Mouse (Mus musculus) hindbrain, postnatal 0 days (tissue): ENCODE results near the gene Frmd8. TPM values are rescaled to one million over a fixed set of nuclear protein-coding genes. Genes with fewer than 3 reads are reported as not detected.
A peak's percentile ranks its signal among the peaks of the same experiment; 100 is the strongest.
"Not testable (repeated sequence)": the region's sequence is repeated elsewhere in the genome, so short reads cannot be mapped to it uniquely, and the experiment has no call there.

Source experiments
- ATAC-seq: fragments of 200-750 bp; cut with Nextera tagmentation; 2 replicates; pipeline ENCODE4 v1.8.0; 2017; ENCODE audit warnings: mild to moderate bottlenecking, moderate TSS enrichment, moderate library complexity
- DNase-seq: peaks from one replicate; pipeline ENCODE4 v3.0.0-alpha.2; 2015; ENCODE audit warnings: low spot score
- H3K27ac ChIP-seq: fragments of 300-500 bp; sonication (generic); 2 replicates; pipeline ENCODE4 v1.5.1; 2014; ENCODE audit warnings: mild to moderate bottlenecking
- H3K27me3 ChIP-seq: fragments of 300-500 bp; sonication (generic); 2 replicates; pipeline ENCODE4 v1.6.1; 2014; ENCODE audit warnings: low read length, mixed read lengths; ENCODE audit not compliant: insufficient read depth
- H3K36me3 ChIP-seq: fragments of 300-500 bp; sonication (generic); 2 replicates; pipeline ENCODE4 v1.6.1; 2014; ENCODE audit warnings: low read length, mixed read lengths; ENCODE audit not compliant: insufficient read depth
- H3K4me1 ChIP-seq: fragments of 300-500 bp; sonication (generic); 2 replicates; pipeline ENCODE4 v1.6.1; 2014; ENCODE audit warnings: antibody characterized with exemption, low read length, mixed read lengths; ENCODE audit not compliant: insufficient read depth
- H3K4me2 ChIP-seq: fragments of 300-500 bp; sonication (generic); 2 replicates; pipeline ENCODE4 v1.6.1; 2014; ENCODE audit warnings: low read depth, mild to moderate bottlenecking, low read length, moderate library complexity, mixed read lengths
- H3K4me3 ChIP-seq: fragments of 300-500 bp; sonication (generic); 2 replicates; pipeline ENCODE4 v1.5.1; 2014; ENCODE audit warnings: low read length
- H3K9ac ChIP-seq: fragments of 300-500 bp; sonication (generic); replicated peaks from 2 replicates; pipeline ENCODE4 v1.6.1; 2014; ENCODE audit warnings: mild to moderate bottlenecking, low read length, moderate library complexity, mixed read lengths
- H3K9me3 ChIP-seq: fragments of 300-500 bp; sonication (generic); 2 replicates; pipeline ENCODE4 v1.6.1; 2016; ENCODE audit warnings: low read length, mixed read lengths
- CTCF ChIP-seq: IDR thresholded peaks from 2 replicates; pipeline ENCODE4 v1.5.1; 2016; ENCODE audit warnings: antibody characterized with exemption, control low read depth, low read depth
- WGBS: fragments of 180-500 bp; shearing (Covaris S2); extraction: QIAGEN DNeasy Blood & Tissue Kit; methylation state at CpG from one replicate; pipeline ENCODE4 v1.1.7; 2014; 5-methylcytosine and 5-hydroxymethylcytosine counted together
- polyA plus RNA-seq: library from polyadenylated mRNA; unstranded; fragments of >200 nt; fragmentation: Nextera tagmentation; extraction: Ambion mirVana; gene quantifications from 2 replicates; pipeline ENCODE4 v1.2.1, GENCODE M21; 2015
- total RNA-seq: library from RNA; depleted of rRNA; stranded (reverse); fragments of >200 nt; gene quantifications from 2 replicates; pipeline ENCODE4 v1.2.3, GENCODE M21; 2014

Gene Frmd8
- total and polyA plus RNA-seq, 2 experiments from 2014 or later = 12.5 to 19.8 TPM

DNA sequence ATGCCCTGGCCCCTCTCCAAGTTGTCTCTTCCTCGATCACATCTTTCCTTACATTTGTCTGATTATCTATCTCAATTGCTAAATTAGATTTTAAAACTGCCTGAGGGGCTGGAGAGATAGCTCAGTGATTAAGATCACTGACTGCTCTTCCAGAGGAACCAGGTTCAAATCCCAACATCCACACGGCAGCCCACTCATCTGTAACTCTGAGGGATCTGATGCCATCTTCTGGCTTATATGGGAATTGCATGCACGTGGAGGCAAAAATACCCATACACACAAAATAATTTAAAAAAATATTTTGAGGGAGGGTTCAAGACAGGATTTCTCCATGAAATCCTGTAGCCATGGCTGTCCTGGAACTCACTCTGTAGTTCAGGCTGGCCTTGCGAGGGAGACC is 10.8 kb upstream of the Frmd8 start:
- Histone ChIP-seq H3K9ac (no peak overlapping the region), H3K36me3 (no peaks in the 10 kb centered on the region), H3K27ac (no peak overlapping the region), H3K9me3 (no peaks in the 10 kb centered on the region), H3K4me2 (no peak overlapping the region), H3K27me3 (no peaks in the 10 kb centered on the region), H3K4me1 (no peaks in the 10 kb centered on the region), H3K4me3 (no peak overlapping the region)
- peak; percentile 67 for TF ChIP-seq CTCF
- peak; percentile 42 for DNase-seq
- WGBS = 67% methylated on average over 4 of the region's 4 CpGs
- ATAC-seq = no peak

DNA sequence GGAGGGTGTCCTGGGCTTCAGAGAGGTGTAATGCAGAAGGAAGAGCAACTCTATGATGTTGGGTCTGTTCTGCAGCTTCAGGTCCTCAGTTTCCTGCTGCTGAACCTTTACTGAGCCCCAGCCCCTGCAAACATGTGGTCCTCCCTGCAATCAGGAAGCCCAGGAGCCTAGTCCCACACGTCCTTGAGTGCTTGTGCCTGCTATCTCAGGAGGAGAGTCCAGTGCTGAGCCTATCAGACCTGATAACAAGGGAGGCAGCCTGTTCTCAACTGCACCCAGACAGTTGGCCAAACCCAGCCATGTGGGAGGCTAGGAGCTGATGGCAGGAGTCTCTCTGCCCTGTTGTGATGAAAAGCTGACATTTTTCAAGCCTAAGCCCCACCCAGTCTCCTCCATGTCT is 8.9 kb upstream of the Frmd8 start:
- H3K4me1 ChIP-seq = no peaks in the 10 kb centered on the region
- no peaks in the 10 kb centered on the region for H3K27me3 ChIP-seq
- H3K4me3 ChIP-seq = no peak overlapping the region
- H3K4me2 ChIP-seq = no peak overlapping the region
- no peak for ATAC-seq
- TF ChIP-seq CTCF = no peak
- WGBS = 65% methylated on average over 1 of the region's 1 CpGs
- H3K36me3 ChIP-seq = no peaks in the 10 kb centered on the region
- H3K9ac ChIP-seq = no peak overlapping the region
- no peak for DNase-seq
- H3K9me3 ChIP-seq = no peaks in the 10 kb centered on the region
- H3K27ac ChIP-seq = no peak overlapping the region

DNA sequence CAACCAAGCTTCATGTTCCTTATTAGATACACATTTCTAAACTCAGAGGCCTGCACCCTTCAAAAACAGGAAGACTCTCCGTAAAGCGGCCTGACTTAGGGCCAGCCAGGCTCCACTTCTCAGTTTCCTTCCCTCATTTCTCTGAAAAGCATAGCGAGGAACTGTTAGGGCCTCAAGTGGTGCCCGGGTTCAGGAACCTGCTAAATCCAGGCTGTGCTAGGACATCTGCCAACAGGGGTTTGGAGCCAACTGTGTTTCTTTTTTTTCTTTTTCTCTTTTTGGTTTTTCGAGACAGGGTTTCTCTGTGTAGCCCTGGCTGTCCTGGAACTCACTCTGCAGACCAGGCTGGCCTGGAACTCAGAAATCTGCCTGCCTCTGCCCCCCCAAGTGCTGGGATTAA is 7.0 kb upstream of the Frmd8 start:
- not testable (repeated sequence) for DNase-seq, H3K4me1 ChIP-seq, ATAC-seq

DNA sequence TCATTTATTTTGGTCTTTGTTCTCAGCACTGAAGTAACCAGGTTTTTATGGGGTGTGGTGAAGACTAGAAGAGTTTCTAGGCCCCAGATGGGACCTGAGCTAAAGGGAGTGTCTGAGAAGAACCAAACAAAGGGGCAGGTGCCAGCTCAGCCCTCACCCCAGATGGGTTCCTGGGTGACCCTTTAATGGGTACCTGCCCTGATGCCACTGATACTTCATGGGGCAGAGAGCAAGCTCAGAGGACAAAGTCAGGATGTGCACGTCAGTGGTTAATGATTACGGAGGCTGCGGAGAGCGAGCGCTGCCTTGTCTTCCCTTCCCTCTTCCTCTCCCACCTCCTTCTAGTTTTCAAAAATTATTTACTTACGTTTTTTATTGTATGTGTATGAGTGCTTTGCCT is 6.1 kb upstream of the Frmd8 start:
- no peak for TF ChIP-seq CTCF
- no peak for DNase-seq

More for the DNA sequence above, 7.0 kb upstream of the Frmd8 start:
- H3K27ac ChIP-seq, H3K4me2 ChIP-seq, H3K9ac ChIP-seq, H3K36me3 ChIP-seq, H3K27me3 ChIP-seq, H3K9me3 ChIP-seq, H3K4me3 ChIP-seq: not testable (repeated sequence)
- 72% methylated on average over 5 of the region's 5 CpGs for WGBS

DNA sequence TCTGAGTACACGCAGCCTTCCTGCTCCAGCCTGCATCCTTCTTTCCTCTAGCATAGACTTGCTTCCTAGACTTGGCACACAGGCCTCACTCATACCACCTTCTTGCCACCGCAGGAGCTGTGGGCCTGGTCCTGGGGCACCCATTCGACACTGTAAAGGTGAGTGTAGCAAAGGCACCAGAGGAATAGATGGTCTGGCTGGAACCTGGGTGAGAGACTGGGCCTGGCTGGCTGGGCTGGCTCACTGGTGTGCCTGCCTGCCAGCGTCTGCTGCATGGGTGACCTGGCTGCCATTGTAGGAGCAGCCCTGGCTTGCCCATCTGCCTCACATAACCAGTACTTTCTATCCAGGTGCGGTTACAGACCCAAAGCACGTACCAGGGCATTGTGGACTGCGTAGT is 4.7 kb upstream of the Frmd8 start:
- H3K36me3 ChIP-seq = no peaks in the 10 kb centered on the region
- ATAC-seq (no peak), DNase-seq (no peak)
- peaks cover 5% of the 10 kb centered on the region; the same call in 1 of the 2 replicates for H3K4me1 ChIP-seq
- 95% methylated on average over 7 of the region's 7 CpGs for WGBS
- H3K4me2 ChIP-seq = no peak overlapping the region
- no peaks in the 10 kb centered on the region for H3K27me3 ChIP-seq
- no peaks in the 10 kb centered on the region for H3K9me3 ChIP-seq
- no peak overlapping the region for H3K4me3 ChIP-seq
- no peak overlapping the region for H3K9ac ChIP-seq
- TF ChIP-seq CTCF = no peak
- no peak overlapping the region for H3K27ac ChIP-seq

More for the DNA sequence above, 6.1 kb upstream of the Frmd8 start:
- WGBS = 94% methylated on average over 6 of the region's 6 CpGs
- H3K36me3 ChIP-seq = no peaks in the 10 kb centered on the region
- H3K9ac ChIP-seq = no peak overlapping the region
- H3K4me1 ChIP-seq = no peaks in the 10 kb centered on the region
- no peak overlapping the region for H3K4me2 ChIP-seq
- no peak overlapping the region for H3K4me3 ChIP-seq
- ATAC-seq = no peak
- H3K9me3 ChIP-seq = no peaks in the 10 kb centered on the region
- H3K27ac ChIP-seq = no peak overlapping the region
- no peaks in the 10 kb centered on the region for H3K27me3 ChIP-seq

DNA sequence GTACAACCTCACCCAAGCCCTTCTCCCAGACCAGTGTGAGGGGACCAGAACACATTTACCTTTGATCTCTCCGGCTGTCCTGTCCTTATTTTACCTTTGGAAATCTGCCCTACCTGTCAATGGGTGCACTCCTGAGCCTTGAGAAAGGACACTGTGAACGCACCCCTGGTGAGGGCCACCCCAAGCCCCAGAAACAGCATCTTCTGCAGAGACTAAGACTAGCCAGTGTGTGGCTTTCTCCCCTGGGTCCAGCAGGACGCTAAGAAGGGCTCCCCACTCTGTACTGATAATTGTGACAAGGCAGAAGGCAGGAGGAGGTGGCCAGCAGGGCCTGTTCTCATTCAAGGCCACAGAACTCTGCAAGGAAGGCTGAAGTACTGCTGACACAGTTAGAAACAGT is 3.8 kb upstream of the Frmd8 start:
- no peak overlapping the region for H3K9ac ChIP-seq
- H3K27ac ChIP-seq = no peak overlapping the region
- H3K36me3 ChIP-seq = no peaks in the 10 kb centered on the region
- TF ChIP-seq CTCF = no peak
- DNase-seq = no peak
- H3K4me3 ChIP-seq = no peak overlapping the region
- no peaks in the 10 kb centered on the region for H3K9me3 ChIP-seq
- H3K4me2 ChIP-seq = no peak overlapping the region
- H3K4me1 ChIP-seq = peaks cover 13% of the 10 kb centered on the region
- H3K27me3 ChIP-seq = no peaks in the 10 kb centered on the region
- no peak for ATAC-seq
- 81% methylated on average over 3 of the region's 3 CpGs for WGBS

DNA sequence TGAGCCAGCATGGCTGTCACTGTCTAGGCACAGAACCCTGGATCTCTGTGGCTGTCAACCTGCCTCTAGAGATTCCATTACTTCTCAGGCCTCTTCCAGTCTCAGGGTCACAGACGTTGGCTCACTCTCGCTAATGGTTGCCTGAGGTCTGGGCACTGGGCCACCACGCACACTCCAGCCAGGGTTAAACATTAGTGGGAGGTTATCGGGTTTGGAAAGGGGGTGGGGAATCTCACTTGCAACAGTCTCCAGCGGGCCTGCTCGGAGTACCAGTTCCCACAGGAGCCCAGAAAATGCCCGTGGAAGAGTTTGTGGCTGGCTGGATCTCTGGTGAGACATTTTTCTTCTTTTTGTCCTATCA is 3.3 kb upstream of the Frmd8 start:
- Histone ChIP-seq H3K9ac (peak overlapping the region; percentile 22; the same call in 1 of the 2 replicates), H3K4me3 (no peak overlapping the region)
- ATAC-seq = no peak

More for the DNA sequence above, 3.3 kb upstream of the Frmd8 start:
- Histone ChIP-seq H3K36me3 (no peaks in the 10 kb centered on the region), H3K4me2 (peak overlapping the region; percentile 28; the same call in 1 of the 2 replicates), H3K27me3 (no peaks in the 10 kb centered on the region), H3K27ac (peak overlapping the region; percentile 65), H3K9me3 (no peaks in the 10 kb centered on the region), H3K4me1 (peaks cover 14% of the 10 kb centered on the region)
- DNase-seq = no peak
- 51% methylated on average over 7 of the region's 7 CpGs for WGBS
- no peak for TF ChIP-seq CTCF
